Mouse (Mus musculus) cerebellum, postnatal 14 days (tissue): ENCODE results near the gene Atoh7.

ENCODE experiments used
- DNase-seq, 2 experiments: peaks; one replicate each; pipeline ENCODE4 v3.0.0; 2021; ENCODE audit warnings: mixed read lengths in 2 of 2

Atoh7 gene

DNA sequence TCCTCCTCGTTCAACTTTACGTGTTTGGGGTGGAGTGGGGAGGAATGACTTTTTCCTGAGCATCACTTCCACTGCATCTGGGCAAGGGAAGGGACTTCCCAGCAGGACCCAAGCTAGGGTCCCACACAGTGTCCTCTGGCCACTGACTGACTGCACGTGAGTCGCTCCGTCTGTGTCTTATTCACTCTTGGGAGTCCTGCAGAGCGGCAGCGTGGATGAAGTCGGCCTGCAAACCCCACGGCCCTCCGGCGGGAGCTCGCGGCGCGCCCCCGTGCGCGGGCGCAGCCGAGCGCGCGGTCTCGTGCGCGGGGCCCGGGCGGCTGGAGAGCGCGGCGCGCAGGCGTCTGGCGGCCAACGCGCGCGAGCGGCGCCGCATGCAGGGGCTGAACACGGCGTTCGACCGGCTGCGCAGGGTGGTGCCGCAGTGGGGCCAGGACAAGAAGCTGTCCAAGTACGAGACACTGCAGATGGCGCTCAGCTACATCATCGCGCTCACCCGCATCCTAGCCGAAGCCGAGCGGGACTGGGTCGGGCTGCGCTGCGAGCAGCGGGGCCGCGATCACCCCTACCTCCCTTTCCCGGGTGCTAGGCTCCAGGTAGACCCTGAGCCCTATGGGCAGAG is 601 bp downstream of the Atoh7 start:
- DNase-seq: peak; percentile 90 to 93

DNA sequence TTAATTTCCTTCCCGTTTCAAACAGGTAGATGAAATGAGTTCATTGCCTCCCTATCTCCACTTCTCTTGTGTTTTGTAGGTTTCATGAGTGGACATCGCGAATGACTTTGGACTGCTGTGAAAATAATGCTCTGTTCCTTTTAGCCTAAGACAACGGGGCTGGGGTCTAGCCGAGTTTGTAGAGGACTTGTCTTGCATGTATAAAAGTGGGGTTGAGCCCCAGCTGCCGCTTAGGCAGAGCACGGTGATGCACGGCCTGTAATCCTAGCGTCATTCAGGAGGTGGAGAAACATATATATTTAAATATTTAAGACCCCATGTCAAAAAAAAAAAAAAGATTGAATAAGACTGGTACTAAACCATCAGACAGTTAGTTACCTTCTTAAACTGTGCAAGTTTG is 1.2 kb downstream of the Atoh7 start:
- peak in 1 of 2 experiments; percentile 18 for DNase-seq

DNA sequence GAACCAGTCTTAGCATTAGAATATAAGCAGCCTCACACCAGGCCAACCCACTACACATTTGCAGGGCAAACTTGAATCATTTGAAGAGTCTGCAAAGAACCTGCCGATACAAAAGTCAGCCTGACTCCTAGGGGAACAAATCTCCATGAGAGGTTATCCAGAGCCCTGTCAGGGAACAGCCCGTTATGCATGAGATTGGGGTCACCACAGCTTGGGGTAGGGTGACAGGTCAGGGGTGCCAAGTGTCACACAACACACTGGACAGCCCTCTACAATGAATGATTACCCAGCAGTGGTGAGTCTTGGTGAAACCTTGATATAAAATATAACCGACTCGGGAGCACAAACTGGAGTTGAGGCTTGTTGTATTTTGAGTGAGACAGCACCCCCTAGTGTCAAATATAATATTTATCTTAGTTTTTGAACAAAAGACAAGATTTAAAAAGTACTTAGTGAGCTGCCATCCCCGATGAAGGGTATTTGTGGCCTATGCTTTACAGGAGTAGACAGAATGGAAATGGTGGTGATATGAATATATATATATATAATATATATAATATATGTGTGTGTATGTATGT is 13.7 kb downstream of the Atoh7 start:
- peak in 1 of 2 experiments; percentile 19 for DNase-seq

DNA sequence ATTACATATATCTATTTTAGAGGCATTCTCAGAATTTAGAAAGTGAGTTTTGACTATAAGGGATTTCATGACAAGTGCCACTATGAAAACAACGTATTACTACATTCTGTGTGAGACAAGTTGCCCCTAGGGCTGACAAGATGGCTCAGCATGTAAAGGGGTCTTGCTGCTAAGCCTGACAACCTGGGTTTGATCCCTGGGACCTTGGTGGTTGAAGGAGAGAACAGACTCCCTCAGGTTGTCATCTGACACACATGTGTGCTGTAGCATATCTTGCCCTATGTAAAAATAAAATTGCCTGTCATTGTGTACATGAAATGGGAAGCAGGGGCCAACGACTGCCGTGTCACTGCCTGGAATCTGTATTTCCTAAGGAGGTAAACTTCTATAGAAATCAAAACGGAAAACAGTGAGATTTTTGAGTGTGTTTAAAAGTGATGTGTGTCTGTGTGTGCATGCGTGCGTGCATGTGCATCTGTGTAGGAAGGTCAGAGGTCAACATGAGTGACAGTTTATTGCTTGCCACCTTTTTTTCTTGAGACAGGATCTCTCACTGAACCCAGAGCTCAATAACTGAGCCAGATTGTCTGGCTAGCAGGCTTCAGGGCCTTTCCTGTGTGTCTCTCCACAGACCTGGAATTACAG is 14.4 kb downstream of the Atoh7 start:
- DNase-seq: peak in 1 of 2 experiments; percentile 1

DNA sequence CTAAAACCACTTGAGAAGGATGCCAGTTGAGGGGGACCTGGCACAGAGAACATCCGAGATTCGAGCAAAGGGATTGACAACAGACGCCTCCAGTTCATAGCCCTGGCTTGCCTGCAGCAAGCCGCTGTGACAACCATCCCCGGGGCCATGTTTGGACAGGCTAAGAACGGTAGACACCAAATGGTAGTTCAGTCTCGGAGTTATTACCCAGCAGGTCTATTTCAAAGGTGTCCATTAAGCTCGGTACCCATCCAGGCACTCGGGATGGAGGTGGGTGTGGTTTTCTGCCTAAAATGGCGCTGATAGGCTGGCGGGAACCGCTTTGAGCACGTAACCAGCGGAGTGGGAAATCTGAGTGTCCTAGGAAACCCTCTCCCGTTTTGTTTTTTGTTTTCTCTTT is 16.4 kb downstream of the Atoh7 start:
- no peak for DNase-seq

DNA sequence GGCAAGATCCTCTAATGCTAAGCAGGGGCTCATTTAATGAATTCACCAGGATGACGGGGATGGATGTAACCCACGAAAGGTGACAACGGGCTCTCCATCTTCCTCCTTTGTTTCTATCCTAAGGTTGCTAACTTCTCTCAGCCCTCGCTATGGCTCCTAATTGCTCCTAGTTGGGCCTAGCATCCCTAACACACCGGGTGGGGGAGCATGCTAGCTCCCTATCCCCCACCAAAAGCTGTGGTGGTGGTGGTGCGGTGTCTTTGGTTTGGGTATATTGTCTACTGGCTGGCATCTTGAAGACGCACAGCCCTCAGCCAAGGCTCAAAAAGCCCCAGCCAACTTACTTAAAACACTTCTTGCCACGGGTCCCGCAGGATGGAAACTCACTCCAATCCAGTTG is 16.9 kb downstream of the Atoh7 start:
- no peak for DNase-seq

DNA sequence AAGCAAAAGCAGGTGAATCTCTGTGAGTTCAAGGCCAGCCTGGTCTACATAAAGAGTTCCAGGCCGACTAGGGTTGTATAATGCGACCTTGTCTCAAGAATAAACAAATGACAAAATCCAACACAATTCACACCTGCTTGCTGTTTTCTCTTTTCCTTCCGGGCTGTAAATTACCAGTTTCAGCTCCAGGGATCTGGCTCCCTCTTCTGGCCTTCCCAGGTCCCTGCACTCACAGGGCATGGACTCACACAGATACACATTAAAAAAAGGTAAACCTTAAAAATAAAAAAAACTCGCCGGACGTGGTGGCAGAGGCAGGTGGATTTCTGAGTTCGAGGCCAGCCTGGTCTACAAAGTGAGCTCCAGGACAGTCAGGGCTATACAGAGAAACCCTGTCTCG is 18.1 kb downstream of the Atoh7 start:
- DNase-seq: no peak

DNA sequence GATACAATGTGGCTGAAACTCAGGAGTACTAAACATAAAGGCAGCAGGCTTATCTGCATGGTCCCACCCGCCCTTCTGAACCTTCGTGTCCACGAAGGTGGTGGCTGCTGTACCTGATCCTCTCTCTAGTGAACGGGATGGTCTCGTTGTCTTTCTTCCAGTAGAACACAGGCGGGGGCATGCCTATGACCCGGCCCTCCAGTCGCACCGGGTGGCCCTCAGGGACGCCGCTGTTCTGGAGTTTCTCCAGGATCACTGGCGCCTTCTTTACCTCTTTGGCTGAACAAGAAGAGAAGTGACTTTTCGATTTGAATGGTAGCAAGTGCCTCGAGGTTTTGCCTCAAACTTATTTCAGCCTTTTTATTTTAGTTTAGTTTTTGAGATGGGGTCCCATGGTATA is 20.5 kb downstream of the Atoh7 start:
- no peak for DNase-seq

DNA sequence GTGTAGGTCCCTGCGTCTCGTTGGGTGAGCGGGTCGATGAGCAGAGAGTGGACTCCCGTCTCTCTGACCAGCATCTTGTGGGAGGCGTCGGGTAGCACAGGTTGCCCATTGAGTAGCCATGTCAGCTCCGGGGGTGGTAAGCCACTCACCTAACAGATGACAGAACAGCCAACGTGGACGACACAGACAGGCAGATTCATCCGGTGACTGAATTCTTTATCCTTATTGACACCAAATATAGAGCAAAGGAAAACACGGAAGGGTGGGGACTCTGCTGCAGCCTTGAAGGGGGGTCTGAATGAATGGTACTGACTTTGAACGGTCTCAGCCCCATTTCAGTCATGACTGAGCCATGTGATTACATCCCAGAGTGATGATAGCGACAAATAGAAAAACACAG is 22.5 kb downstream of the Atoh7 start:
- no peak for DNase-seq

DNA sequence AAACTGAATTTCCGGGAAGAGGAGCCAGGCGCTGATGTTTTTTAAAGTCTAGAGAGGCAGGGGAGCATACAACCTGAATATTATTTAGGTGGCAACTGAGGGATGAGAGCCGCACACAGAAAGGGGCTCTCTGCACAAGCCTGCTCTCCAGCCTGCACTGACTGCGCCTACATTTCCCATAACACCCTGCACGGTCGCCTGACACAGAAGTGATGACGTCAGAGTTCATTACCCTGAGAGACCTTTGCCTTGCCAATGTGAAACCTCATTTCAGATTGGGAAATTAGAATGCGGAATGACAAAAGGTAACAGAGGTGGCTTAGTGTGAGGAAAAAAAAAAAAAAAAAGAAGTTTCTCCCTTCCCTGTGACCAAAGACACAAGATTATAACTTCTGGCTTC is 23.1 kb downstream of the Atoh7 start:
- DNase-seq: peak; percentile 55 to 59

DNA sequence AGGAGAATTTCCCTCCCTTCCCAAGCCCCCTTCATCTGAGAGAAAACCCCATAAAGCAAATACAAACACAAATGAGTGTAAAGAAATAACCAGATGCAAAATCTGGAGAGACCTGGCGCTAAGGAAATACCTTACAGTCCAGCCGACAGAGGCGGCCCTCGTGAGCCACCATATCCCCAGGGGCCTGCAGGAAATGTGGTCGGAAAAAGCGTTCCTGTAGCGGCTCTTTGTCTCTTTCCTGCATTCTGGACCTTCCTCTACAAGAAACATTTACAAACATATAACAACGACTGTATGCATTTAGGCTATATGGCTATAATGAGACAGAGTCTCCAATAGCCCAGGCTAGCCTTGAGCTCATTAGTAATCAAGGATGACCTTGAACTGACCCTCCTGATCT is 23.7 kb downstream of the Atoh7 start:
- no peak for DNase-seq

DNA sequence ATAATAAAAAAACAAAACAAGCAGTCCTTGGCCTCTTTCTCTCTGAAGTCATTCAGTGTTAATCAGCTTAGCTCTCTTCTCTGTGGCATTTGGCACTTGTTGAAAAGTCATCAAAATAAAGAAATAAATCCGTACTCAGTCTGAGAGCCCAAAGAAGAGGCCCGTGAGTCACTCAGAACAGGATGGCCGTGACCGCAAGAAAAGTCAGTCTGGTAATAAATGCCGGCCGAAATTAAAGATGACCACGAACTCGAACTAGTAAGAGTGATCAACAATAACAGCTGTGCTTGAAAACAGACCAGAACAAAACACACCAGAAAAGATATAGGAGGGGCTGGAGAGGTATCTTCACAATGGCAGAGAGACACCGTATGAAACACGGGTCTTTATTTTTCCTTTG is 24.6 kb downstream of the Atoh7 start:
- no peak for DNase-seq

DNA sequence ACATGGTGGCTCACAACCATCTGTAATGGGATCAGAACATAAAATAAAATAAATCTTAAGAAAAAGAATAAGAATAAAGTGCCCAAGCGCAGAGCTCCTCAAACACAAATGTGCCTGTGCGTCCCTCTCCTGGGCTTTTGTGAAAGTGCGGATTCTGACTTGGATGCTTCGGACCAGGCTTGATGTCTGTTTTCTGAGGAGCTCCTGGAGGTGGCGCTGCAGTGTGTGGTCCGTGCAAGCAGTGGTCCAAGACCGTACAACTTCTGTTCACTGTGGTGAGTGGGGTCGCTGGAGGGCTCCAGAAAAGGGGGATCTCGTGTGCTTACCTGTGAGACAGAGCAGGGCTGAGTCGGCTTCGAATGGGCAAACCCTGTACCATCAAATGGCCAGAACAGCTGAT is 25.9 kb downstream of the Atoh7 start:
- DNase-seq: peak in 1 of 2 experiments; percentile 33

DNA sequence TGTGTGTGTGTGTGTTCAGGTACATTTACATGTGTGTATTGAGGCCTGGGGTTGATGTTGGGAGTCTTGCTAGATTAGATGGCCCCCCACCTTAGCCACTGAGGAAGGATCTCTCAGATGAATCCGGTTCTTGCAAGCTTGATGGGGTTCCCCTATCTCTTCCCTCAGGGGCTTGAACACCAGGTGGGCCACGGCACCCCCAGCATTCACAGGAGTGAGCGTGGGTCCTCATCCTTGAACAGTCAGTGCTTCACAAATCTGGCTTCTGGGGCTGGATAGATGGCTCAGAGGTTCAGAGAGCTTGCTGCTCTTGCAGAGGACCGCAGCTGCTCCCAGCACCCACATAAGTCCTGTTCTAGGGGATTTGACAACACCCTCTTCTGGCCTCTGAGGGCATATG is 26.7 kb downstream of the Atoh7 start:
- DNase-seq: no peak

DNA sequence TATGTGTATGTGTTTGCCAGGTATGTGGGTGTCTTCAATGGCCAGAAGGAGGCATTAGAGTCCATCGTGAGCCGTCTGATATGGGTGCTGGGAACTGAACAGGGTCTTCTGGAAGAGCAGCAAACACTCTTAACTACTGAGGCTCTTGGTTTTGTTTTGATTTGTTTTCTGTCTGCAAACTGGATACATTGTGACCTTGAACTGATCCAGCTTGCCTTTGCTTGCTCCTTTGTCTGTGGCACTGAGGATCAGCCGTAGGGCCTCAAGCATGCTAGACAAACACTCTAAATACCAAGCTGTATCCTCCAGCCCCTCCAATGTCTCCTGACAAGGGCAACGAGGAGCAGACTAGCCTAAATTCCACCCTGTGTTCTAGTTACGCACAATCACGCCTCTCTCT is 27.7 kb downstream of the Atoh7 start:
- no peak for DNase-seq

DNA sequence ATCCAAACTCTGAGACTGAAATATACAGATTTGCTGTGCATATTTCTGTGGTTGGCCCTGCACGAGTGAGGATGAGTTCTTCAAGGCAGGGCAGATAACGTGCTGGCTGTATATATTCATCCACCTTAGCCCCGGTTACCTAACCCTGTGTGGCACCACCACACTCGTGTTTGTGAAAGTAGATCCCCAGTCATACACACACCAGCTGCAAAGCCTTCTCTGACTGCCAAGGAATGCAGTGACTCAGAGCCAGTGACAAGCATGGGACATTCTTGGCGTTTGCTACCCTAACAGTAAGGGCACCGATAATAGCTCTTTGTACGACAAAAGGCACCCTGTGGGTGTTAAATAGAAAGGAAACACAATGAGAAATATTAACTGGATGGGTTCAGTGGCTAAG is 28.8 kb downstream of the Atoh7 start:
- no peak for DNase-seq

DNA sequence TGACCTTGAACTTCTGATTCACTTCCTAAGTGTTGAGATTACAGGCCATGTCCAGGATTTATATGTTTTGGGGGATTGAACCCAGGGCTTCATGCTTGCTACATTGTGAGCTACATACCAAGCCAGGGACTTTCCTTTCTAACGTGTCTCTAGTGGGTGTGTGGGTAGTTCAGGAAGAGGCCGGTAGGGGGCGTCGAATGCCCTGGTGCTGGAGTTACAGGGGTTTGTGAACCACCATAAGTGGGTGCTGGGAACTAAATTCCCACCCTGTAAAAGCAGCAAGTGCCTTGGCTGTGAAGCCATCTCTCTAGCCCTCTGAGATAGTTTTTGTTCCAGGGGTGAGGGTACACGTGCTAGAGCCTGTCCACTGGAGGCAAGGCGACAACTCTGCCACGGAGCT is 31.0 kb downstream of the Atoh7 start:
- no peak for DNase-seq

DNA sequence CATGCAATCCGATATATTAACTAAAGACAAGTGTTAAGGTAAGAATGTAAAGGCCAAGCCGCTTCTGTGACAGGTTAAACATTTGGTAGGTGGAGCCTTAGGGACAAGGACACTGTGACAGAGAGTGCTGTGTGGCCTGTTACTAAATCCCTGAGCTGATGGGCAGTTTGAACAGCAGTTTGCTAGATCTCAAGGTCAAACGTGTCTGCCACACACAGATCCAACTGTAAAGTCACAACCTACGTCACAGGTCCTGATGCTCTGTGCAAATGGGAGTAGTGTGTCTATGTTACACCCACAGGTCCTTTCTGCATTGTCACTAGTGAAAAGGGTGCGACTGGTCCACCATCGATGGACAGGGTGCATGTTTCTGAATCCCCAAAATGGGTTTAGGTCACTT is 32.9 kb downstream of the Atoh7 start:
- no peak for DNase-seq

DNA sequence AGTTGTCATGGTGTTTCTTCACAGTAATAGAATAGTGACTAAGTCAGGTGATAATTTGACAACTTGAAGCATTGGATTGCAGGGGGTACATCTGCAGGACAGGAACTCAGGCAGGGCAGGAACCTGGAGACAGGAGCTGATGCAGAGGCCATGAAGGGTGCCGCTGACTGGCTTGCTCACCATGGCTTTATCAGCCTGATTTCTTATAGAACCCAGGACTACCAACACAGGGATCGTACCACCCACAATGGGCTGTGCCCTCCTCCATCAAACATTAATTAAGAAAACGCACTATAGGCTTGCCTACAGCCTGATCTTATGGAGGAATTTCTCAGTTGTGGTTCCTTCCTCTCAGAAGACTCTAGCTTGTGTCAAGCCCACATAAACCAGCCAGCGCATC is 33.9 kb downstream of the Atoh7 start:
- DNase-seq: no peak

DNA sequence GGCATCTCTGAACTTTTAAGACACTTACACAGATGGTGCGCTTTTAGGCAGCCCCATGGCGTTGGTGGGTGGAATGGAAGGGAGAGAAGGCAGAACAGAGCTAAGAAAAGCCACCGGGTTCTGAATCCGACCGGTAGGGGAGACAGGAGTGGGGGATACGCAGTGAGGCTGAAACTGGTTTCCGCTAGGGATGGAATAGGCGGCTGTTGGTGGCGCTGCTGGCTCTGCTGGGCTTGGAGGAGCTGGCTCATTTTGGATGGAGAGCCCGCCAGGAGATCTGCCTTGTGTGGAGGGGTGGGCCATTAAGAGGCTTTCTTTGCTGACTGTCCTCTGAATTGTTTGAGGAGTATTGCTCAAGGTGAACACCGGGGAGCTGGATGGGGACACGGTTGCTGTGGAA is 36.2 kb downstream of the Atoh7 start:
- no peak for DNase-seq

DNA sequence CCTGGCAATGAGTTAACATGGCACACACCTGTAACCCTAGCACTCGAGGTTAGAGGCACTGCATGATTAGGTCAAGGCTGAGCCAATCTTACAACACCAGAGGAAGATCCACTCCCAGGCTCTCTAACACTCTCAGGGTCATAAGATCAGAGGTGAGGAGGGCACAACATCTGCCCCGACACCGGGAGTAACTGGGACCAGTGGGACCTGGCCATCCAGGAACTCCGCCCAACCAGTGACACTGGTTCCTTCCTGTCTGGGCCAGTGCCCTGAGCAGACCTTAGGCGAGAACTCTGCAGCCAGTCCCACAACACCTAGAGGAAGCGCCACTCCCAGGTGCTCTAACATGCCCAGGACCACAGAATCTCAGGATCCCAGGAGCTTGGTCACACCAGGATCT is 37.0 kb downstream of the Atoh7 start:
- DNase-seq: no peak

DNA sequence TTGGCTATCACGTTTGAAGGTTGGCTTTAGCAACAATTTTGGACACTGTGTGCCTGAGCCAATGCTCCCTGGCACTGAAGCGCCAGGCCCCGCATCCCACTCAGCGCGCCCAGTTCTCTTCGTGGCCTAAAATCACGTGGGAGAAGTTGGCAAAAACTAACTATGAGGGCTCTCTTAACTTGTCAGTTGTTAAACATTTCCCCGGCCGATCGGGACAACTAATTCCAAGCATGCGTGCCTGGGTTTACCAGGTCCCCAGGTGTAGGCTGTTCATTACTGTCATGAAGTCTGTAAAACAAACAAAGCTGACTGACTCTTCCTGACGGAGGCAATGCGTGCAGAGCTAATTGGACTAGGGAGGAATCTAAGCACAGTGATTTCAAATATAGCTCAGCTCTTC is 43.2 kb downstream of the Atoh7 start:
- DNase-seq: no peak
